Mouse (Mus musculus) CD4-positive, CD25-positive, alpha-beta regulatory T cell, adult 9 weeks (primary cell): ENCODE results near the gene G3bp2. TPM values are rescaled to one million over a fixed set of nuclear protein-coding genes. Genes with fewer than 3 reads are reported as not detected.

Experiments used
- polyA plus RNA-seq: library from polyadenylated mRNA; unstranded; fragments of 100-300 nt; shearing (Covaris generic); gene quantifications from one replicate; pipeline ENCODE4 v1.2.1, GENCODE M21; 2017

The G3bp2 gene
- polyA plus RNA-seq: 232 TPM

DNA sequence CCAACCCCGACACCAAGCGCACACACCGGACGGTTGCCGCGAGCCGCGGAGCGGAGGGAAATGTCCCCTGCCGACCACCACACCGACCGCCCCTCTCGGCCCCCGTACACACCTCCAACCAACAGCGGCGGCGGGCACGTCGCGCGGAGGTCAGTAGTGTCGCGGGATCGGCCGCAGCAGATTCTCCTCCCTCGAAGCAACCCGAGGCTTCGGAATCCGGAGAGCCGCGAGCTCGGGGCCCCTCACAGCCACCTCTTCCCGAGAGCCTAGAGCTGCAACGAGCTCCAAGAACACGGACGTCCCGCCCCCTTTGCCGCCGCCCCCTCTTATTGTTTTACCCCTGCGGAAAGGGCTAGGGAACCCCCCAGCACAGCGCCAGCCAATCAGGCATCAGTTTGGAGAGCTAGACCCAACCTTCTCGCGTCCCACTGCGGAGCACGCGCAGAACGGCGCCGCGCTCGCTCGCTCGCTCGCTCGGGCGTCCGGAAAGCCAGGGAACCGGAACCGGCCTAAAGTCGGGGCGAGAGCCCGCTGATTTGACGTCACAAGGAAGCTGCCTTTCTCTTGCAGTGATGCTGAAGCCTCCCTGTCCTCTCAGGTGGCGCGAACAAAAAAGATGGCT lies at the start of gene G3bp2:
G3bp2 (minus strand) TSS at position 303 of the 622 bp plus-strand sequence.

DNA sequence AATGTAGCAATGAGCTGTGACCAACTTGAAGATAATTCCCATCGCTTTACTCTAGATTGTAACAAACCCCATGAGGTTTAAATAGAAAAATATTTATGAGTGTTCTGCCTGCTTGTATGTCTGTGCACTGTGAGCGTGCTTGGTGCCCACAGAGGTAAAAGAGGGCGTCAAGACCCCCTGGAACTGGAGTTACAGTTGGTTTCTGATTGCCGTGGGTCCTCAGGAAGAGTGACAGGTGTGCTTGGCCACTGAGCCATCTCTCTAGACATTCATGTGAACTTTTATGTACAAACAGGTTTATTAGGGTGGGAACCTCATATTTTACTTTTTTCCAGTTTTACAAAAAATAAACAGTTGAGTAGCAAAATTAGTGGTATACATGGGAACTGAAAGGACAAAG lies 39.7 kb downstream of the G3bp2 start, which contains the start of gene Cdkl2:
Cdkl2 (minus strand) TSS at position 101 of the 400 bp plus-strand sequence.

Other genes starting within 250 kb of the G3bp2 start
- gene Rchy1, start 120.7 kb downstream of the G3bp2 start, polyA plus RNA-seq: 124 TPM
- gene Odaph, start 96.2 kb downstream of the G3bp2 start, polyA plus RNA-seq: not detected
- 1.8 TPM for gene Cdkl2, start 39.8 kb downstream of the G3bp2 start, polyA plus RNA-seq
- 68.7 TPM for gene Uso1, start 54.2 kb upstream of the G3bp2 start, polyA plus RNA-seq
- gene U90926, start 131.7 kb upstream of the G3bp2 start, polyA plus RNA-seq: not detected
- gene Ppef2, start 172.6 kb upstream of the G3bp2 start, polyA plus RNA-seq: 0.51 TPM
- gene Naaa, start 194.5 kb upstream of the G3bp2 start, polyA plus RNA-seq: 11.8 TPM
- gene Sdad1, start 226.8 kb upstream of the G3bp2 start, polyA plus RNA-seq: 70.1 TPM
- 0.12 TPM for gene Cxcl9, start 244.4 kb upstream of the G3bp2 start, polyA plus RNA-seq
- gene Art3, start 248.1 kb upstream of the G3bp2 start, polyA plus RNA-seq: 8.7 TPM